Mouse (Mus musculus): ENCODE measurements around the gene Hepacam2.

Hepacam2 gene

DNA sequence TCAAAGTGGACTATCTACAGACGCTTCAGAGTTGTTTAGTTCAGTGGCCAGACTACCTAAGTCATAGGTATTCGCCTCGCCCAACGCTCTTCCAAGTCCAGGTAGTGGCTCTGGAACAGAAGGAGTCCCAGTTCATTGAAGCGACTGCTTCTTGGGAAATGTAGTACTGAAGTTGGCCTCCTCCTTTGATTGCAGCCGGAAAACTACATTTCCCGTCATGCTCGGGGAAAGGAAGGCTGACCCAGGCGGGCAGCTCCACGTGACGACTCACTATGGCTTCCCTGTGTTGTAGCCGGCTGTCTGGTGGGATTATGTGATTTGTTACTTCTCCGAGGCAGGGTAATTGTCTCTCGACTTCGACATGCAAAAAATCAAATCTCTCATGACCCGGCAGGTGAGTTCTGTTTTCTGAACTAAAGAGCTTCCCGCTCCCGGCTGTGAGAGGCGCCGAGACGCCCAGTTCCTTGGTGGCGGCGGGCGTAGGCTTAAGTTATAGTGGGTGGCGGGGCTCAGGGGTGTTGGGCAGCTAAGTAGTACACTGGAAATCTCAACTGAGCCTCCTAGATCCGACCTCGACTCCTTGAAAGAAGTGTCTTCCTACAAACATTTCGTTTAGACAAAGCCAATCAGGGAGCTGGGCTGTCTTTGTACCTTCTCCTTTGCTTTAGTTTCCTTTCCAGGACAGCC is at the start of gene Hepacam2, which contains the start of gene Vps50:
Gene Hepacam2, minus strand, starts transcription at position 137 of the 687 bp plus-strand sequence.
Gene Vps50, plus strand, starts transcription at position 221 of the 687 bp plus-strand sequence.
- DNase-seq: peak; percentile 91 to 92

DNA sequence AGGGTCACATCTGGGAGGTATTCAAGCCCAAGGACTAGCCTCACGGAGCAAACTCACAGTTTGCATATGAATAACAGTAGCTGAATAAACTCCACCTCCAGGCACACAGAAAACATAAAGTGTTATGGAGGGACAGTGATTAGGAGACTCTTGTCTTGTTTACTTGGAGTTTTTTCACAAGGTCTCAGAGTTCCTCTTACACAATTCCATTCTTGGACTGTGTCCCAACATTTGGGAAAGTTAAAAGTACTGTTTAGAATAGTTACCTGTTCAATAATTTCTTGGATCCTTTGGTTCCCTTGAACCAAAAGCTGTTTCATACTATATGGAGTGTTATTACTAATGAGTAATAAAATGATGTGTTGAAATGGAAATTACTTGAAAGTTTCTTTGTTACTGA is 46.9 kb upstream of the Hepacam2 start:
- no peak for DNase-seq

DNA sequence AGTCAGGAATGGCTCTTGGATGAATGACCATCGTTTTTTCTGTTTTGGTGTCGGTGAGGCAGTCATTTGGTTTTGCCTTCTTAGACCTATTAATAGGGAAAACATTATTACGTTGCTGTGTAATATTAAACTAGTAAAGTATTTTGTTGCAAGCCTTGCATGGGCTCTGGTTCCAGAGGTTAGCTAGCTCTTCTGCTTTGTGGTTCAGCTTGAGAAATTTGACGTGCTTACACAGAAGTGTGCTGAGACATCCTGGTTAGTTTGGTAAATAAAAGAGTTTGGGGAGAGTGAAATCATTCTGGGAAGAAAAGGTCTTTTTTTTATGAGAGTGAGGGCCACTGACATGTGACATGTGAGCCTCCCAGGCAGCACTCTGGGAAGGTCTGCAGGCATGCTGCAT is 45.8 kb upstream of the Hepacam2 start:
- no peak for DNase-seq

DNA sequence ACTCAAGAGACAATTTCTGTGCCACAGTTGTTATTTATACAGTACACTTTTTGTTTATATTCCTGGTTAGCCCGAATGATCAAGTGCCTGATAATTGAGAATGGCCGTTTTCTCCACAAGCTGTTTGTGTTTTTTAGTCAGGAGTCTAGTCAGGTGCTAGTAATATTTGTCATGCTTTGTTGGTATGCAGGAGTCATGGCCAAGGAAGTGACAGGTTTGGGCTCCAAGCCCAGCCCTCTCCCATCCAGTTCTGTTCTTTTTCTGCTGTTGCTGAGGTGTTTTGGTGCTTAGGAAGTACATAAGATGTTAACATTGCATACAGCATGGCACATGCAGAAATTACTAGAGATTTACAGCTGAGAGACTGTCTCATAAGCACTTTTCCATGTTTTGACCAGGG is 41.4 kb upstream of the Hepacam2 start:
- no peak for DNase-seq

DNA sequence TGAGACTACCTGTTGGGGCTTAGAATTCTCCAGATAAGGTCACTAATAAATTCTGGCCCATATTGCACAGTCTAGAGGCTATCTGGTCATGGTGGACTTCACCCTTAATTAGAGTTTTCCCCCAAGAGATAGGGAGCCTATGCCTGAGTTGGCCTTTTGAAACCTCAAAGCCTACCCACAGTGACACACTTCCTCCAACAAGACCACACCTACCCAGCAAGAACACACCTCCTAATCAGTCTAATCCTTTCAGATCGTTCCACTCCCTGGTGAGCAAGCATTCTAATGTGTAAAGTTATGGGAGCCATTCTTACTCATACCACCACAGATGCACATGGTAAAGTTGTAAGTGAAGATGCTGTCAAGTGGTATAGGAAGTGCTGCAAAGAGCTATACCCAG is 38.0 kb upstream of the Hepacam2 start:
- DNase-seq: no peak

DNA sequence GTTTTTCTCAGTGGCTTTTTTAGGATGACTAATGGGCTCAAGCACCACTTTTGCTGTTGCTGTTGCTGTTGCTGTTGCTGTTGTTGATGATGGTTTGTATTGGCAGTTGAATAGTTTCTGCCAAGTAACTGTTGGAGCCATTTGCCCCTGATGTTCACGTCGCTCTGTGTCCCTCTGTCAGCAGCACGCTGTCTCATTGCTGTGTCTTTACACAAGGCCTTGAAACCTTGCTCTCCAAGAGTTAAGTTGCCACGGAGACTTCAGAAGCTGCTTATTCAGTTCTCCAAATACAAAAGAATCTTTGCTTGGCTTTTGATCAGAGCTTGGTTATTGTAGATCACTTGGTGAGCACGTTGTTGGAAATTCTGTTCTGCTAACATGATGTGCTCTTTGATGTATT is 33.3 kb upstream of the Hepacam2 start:
- DNase-seq: no peak

DNA sequence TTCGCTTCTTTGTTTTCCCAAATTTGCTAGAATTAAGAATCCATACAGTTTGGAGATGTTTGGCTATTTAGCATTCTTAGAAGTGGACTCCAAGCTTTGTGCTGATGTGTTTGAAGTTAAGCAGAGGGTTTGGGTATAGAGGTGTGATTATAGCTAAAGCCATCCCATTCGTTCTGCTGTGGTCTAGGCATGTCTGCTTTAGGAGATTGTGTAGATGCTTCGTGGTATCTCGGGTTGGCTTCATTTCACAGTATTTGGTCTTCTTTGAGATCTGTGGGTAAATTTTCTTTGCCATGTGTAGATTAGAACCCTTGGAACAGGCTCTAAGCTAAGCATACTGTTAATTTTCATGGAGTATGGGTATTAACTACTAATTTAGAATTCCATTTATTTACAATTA is 30.1 kb upstream of the Hepacam2 start:
- DNase-seq: no peak

DNA sequence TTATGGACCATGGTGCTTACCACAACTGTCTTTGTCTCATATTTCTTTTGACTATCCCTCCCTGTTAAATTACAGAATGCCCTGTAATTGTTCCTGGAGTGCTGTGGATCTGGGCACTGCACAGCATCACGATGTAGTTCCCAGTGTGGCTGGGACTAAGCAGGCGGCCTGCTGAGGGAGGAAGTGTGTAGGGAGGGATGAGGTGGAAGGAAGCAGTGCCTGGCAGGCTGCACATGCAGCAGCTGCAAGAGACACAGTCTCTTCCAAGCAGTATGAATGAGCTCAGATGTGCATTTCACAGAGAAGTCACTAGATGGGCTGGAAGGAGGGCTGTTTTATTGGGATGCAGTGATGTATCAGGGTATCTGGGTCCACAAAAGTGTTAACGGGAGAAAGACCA is 14.5 kb upstream of the Hepacam2 start:
- peak; percentile 29 to 35 for DNase-seq

DNA sequence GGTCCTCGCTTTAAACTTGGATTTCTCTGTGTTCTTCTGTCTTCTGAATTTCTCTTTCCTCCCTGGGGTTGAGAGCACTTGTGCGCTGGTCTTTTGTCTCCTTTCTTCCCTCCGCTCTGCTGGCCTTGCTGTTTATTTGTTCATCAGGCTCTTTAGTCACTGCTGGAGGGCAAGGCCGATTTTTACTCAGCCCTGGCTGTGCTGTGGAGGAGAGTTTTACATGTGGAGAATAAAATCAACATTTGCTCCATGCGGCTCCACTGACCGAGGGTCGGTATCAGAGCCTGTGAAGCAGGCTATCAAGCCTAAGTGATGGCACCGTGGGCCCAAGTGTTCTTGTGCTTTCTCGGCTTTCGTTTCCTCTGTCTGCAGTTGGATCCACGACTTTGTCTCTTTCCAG is 13.5 kb upstream of the Hepacam2 start:
- DNase-seq: peak; percentile 19 to 40

DNA sequence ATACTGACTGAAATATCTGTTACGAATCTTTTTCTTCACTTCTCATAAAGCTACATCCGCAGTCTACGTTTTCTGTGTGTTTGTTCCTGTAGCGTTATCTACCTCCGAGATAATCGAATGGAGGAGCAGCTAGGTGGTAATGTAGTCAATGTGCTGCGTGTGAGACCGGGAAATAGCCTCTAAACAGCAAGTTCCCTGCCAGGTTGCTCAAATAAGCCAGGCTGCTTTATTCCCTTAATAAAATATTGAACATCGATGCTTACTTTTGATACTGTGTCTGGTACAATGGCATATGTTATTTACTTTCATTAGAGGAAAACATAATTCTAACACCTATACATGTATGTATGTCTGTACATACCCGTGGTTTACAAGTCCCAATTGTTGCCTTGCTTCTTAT is 13.0 kb upstream of the Hepacam2 start:
- DNase-seq: peak in 1 of 2 experiments; percentile 23

DNA sequence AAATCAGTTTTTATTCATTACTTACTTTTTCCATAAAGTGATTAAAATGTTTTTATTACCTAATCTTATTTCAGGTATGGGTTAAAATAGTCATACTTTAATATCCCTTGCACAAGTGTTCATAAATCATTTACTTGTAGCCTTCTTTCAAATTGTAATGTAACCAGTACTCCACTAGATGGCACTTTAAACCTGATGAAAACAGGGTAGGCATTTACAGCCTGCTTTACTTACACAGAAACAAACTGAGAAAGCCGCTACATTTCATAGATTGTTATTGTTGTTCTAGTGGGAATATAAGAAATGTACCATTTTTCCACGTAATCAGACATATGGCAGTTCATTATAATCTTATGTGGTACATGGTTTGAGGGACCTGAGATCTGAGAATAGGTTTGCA is 11.7 kb upstream of the Hepacam2 start:
- DNase-seq: peak in 1 of 2 experiments; percentile 36

DNA sequence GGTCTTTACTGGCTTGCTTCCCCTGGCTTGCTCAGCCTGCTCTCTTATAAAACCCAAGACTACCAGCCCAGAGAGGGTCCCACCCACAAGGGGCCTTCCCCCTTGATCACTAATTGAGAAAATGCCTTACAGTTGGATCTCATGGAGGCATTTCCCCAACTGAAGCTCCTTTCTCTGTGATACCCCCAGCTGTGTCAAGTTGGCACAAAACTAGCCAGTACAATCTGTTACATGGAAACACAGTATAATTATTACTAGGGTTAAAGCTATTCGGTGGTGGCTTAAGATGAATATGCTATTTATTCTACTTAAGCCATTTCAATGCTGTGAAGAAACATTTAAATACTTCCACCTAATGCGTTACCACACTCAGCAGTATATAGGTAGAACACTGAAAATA is 10.1 kb upstream of the Hepacam2 start:
- peak; percentile 15 to 28 for DNase-seq

DNA sequence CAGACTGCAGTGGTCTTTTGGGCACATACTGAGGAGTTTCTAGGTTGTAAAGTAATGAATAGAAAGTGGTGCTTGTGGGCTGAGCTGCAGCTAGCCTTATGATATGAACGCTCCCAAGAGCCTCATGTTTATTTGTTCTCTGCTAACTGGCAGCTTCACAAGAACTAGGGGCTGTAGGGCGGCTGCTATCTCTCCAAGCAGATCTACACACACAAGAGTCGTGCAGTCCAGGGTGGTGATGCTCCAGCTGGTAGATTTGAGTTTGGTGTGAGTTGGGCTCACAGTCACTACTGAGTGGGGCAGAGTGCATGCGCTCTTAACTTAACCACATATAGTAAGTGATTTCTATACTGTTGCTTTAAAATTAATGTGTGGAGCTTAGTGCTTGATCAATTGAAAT is 9.0 kb upstream of the Hepacam2 start:
- DNase-seq: no peak

DNA sequence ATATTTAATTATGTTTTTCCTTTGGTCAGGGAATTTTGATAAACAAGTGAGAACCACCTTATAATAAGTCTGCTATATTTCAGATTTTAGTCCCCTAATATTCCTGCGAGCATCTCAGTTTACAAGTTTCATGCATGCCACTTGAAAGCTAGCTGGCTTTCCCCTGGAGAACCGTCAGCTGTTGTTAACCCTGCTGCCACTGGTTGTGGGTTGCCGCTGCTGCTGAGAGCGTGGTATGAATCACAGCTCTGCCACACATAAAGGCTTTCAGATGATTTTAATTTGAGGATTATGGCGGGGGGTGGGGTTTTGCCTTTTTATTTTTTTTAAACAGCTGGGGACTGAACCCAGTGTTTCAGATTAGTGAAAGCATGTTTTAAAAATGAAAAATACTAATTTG is 7.2 kb upstream of the Hepacam2 start:
- DNase-seq: no peak

DNA sequence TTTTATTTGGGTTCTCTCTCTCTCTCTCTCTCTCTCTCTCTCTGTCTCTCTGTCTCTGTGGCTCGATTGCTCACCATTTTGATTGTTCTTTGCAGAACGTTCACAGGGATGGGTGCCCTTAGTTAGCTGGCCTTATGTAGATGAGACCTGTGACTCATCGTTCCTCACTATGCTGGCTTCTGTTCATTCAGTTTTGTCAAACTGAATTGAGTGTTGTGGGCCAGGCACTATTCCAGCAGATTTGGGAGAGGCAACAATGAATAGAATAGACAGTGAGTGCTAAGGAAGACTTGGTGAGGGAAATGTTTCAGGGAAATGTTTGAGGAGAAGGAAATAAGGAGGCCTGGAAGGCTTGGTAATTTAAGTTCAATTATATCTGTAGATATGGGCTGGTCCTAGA is 2.2 kb upstream of the Hepacam2 start:
- no peak for DNase-seq

DNA sequence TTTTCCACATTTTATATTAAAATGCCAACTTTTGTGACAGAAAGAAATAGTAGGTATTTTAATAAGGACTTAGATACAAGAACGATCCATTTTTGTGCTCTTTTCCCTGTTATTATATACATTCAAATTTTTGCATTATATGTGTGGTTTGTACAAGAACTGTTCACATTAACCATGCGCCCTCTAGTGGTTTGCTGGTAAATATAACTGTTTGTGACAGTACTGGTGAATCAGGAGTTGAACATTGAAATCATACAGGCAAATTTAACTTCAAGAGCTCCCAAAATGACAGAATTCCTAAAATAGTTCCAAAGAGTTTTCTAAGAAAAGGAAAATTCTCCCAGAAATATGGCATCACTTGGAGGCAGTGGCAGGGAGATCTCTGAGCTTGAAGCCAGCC is 1.9 kb downstream of the Hepacam2 start:
- DNase-seq: peak; percentile 71 to 73

DNA sequence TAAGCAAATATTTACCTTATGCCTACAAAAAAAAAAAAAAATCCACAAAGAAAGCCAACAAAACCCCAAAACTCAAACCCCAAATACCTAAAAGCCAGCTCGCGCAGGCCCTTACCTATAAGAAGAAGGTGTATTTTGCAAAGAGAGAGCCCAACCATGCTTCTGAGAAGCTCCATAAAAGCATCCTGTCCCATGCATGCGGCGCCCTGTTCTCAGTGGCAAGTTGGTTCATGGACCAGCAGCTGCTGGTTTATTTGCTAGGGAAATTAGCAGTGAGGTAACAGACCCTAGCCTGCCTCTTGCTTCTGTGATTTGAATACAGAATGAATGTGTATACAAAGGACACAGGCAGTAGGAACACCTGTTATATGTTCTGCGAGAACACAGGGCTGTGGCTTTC is 3.8 kb downstream of the Hepacam2 start:
- DNase-seq: no peak

DNA sequence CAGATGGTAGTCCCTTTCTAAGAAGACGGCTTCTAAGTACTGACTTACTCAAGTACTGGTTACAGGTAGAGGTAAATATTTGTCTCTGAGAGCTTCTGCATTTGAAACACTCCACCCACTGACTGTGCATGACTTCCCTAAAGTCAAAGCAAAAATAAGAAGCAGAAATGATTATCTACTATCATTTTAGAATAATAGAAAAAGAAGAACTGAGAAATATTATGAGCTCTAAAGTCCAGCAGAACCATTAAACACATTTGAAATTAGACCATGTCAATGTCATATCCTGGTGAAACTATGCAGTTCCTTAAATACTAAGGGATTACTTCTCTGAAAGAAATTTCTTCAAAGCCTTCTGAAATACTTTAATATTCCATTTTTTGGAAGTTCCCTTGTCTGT is 10.7 kb downstream of the Hepacam2 start:
- no peak for DNase-seq

DNA sequence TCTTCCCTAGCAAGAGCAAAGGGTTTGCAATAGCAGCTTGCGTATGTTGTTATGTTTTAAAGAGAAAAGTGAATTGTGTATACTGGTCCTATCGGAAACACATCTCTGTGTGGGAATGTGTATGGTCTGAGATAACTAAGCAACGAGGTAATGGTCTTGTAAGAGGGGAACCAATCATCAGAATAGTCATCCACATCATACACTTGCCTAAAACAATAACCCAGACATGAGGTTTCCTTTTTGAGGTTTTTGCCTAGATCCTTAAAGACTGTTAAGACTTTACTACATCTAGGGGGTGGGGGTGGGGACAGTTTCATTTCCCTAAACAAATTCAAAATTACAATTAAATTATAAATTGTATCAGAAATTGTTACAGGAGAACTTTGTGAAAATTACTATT is 13.0 kb downstream of the Hepacam2 start:
- DNase-seq: no peak

DNA sequence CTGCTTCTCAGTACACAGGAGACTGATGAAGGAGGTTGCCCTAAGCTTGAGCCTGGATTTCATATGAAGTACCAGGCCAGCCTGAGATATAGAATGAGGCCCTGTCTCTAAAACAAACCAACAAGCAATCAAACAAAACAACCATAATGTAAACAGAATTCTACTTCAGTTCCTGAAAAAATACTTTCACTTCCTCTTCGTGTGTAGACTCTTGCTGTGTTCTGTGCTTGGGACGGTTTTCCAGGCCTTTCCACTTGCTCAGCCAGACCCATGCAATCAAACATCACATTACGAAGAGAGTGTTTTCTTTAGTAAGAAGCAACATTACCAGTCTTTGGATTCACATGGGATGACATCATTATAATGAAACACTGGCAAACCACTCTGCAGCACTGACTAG is 16.4 kb downstream of the Hepacam2 start:
- DNase-seq: no peak

DNA sequence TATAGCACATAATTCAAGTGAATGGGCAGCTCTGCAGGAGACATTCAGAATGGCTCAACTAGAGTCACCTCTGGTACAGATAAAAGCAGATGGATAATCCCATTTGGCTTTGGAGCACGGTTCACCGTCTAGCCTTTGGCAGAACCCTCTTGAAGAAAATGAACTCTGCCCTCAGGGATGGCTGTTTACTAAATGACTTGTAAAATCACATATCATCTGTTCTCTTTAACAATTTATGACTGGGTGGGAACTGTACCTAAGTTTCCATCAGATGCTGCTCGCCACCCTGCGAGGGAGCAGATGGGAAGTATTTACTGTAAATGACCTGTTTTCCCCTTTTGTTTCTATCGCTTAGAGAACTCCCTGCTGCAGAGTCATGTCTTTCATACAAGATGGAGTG is 18.2 kb downstream of the Hepacam2 start:
- DNase-seq: no peak

DNA sequence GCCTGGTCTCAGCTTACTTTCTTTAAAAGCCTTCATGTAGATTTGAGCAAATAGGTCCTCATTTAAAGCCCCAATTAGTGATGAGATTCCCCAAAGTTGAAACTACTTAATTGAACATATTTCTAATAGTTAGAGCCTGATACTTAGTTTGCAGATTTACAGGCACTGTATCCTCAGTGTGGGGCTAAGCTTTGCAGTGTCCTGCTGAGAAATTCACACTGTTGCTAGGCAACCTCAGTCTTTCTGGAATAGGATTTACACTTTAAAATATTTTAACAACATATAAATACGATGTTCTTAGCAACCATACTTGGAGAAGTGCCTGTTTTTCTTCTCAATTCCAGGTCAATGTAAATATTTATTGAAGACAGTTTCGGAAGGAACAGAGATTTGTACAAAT is 21.8 kb downstream of the Hepacam2 start:
- no peak for DNase-seq

DNA sequence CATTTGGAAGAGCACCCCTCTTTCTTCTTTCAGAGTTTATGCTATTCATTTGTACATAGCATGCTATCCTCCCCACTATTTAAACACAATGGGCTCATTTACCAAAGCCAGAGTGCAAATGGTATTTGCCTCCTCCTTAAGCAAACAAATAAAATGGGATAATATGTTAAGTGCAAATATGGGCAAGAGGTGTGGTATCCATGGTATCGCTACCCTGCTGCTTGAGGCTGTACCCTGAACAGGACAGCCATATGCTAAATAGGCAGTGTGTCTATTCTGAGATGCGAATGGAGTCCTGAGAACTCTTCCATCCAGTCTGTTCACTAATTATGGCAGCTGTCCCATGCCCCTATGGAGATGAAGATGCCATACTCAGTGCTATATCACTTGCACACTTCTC is 27.4 kb downstream of the Hepacam2 start:
- no peak for DNase-seq

DNA sequence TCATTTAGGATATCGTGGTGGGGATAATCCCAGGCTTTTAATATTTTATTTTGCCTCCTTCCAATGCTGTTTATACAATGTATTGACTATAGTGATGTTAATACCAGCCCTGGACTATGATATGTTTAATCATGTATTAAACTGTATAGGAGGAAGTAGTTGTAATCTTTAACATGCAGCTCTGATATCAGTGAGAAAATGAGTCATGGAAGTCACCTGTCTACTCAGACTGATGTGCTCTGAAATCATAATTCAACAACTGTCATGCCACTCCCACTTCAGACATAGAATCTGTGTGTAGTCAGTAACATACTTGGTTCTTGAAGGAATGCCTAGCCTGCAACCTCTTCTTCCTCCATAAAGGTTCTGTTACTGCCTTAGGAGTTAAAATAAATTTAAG is 29.5 kb downstream of the Hepacam2 start:
- DNase-seq: no peak

DNA sequence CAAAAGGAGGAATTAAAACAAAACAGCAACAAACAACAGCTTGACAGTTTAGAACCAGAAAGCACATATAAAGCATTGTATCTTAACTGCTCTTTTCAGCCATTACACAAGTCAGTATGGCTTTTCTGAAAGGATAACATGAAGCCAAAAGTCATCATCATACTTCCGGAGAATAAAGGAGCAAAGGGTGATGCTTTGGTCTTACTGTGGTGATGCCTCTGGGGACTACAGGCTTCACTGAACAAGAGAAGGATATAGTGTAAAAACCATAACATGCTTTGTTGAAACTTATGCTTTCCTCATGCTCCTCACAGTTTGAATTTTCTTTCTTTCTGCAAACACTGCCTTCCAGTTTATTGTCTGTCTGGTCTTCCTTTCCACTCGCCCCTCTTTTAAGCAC is 34.5 kb downstream of the Hepacam2 start:
- no peak for DNase-seq

Measured in cerebellum, postnatal 14 days (tissue).